Mouse (Mus musculus) ovary, postnatal 36 days (tissue): ENCODE results near the gene Specc1.

Experiments
- DNase-seq: peaks from one replicate; pipeline ENCODE4 v3.0.0; 2022; ENCODE audit warnings: low spot score, mixed read lengths

The Specc1 gene

DNA sequence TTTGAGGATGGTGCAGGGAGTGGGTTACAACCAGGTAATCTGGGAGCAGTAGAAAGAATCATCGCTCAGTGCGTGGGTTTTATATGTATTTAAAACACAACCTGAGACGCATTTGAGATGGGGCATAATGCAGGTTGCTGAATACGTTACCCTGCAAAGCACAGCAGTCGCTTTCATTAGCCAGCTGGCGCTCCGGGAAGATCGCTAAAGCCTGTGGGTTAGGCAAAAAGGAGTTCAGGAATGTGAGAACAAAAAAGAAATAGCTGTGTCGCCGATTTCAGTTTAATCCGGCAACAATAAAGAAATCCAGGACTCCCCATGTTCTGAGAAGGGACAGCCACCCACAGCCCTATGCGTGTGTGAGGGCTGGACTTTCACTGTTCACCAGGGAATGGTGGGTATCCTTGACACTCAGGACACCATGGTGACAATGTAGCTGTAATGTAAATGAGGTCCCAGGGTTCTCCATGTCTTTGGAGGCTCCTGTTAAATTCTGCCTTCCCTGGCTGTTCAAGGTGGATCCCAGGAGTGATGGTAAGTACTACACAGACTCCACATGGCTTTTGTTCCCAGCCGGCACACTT, 58.6 kb downstream of the Specc1 start:
- no peak for DNase-seq

DNA sequence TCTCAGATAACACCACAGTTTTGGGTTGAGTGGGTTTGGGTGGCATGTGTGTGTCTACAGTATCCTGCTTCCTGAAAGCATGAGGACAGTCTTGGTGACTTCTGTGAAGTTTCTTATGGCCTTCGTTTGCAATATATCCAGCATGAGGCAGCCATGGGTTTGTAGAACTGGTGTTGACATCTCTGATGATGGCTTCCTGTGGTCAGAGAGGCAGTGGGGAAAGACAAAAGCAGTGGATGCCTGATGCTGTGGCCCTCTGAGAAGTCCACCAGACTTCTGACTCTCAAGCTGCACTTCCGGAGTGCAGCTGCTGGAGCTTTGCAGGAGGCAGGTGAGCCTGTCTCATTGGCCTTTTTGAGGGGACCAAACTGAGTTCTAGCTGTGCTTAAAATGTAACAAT, 60.4 kb downstream of the Specc1 start:
- no peak for DNase-seq

DNA sequence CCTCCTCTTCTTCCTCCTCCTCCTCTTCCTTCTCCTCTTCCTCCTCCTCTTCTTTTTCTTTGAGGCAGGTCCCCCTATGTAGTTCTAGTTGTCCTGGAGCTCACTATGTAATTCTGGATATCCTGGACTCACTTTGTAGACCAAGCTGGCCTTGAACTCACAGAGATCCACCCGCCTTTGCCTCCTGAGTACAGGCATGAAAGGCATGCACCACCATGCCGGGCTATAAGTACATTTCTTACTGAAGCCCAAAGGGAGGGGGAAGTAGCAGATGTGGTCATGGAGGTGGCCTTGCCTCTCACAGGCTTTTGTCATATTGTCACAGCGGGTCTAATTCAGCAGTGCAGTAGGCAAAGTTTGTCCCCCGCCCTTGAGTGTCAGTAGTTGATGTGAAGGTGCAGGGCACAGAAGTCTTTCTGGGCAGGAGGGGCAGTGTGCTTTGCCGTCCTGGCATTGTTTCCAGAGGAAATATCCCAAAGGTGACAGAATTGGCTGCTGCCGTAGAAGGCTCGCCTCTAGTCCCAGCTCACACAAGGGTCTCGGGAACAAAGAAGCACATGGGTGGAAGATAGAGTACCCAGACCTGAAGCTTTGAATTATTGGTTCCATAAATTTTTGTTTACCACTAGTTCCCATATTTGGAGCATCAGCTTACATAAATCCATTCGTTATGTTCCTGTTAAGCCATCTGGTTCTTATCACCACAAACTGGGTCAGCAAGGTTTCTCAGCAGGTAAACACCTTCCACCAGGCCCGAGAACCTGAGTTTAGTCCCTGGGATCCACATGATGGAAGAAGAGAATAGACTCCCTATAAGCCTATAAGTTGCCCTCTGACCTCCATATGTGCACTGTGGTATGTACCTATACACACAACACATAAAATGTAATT, 62.0 kb downstream of the Specc1 start:
- DNase-seq = no peak

DNA sequence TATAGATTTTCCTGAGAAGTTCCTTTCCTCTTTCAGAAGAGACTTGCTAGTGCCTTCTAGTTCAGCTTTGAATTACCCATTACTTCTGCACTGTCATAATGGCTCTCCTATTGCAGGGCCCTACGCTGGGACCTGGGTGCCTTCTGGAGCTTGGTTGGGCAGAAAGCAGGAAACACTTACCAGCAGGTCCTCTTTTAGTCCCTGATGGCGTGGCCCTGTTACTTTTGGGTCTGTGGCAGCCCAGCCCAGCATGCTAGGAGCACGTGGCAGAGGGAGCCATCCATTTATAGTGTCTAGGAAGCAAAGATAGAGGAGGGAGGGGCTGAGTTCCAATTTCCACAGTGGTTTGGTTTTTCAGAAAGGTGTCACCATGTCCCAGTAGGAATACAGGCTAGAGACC, 63.3 kb downstream of the Specc1 start:
- no peak for DNase-seq

DNA sequence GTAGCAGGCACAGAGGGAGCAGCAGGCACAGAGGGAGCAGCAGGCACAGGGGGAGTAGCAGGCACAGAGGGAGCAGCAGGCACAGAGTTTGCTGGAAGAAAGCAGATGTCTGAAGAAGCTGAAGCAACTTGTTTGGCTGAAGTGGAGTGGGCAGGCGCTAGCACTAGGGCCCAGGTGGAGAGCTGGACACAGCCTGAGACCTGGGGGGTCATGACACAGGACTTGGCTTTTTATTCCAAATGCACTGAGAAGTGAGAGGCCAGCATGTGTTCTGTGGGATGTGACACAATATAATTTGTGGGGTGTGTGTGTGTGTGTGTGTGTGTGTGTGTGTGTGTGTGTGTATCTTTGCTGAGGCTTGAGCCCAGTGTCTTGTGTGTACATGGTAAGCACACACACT, 64.3 kb downstream of the Specc1 start:
- DNase-seq = no peak

DNA sequence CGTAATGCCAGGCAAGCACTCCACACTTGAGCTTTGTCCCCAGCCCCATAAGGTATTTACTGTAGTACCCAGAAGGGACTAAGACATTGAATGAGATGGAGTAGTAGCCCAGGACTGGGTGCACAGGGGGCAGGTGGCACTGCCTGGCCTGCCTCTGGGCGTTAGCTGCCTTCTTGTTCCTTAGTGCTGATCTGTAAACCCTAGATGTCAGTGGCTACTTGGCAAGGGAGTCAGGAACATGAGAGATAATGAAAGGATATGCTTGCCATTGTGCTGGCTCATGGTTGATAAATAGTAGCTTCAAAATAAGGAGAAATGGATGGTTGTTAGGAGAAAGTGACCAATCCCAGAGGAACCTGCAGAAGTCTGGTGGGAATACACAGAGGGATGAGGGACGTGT, 65.5 kb downstream of the Specc1 start:
- no peak for DNase-seq

DNA sequence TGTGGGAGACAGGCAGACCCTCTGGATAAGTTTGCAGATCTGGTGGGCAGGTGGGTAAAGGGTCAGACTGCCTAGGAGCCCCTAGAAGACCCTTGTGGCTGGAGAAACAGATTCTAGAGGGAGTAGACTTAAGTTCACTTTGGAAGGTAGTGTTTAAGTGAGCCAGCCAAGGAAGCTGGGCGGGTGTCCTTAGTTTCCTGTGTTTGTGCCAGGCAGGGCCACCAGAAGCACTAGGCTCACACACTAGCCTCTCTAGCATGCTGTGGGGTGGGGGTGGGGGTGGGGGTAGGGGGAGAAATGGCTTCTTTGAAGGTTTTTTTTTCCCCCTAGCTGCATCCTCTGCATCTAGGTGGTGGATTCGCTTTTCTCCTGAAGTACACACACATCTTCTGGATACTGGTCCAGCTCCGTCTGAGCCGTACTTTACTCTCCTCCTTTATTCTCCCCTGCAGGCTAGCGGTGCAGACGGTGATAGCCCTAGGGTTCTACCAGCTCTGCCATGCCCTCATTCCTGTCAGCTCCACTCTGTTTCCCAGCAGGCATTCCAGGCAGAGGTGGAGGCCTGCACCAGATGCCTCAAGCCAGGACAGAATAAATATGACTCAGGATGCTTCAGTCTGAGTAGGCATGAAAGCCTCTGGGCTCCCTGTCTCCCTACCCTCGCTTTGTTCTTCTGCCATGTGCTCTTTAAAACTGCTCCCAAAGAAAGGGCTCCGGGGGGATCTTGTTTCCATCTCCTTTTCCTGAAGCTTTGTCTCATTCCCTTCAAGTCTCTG, 66.3 kb downstream of the Specc1 start:
- no peak for DNase-seq

DNA sequence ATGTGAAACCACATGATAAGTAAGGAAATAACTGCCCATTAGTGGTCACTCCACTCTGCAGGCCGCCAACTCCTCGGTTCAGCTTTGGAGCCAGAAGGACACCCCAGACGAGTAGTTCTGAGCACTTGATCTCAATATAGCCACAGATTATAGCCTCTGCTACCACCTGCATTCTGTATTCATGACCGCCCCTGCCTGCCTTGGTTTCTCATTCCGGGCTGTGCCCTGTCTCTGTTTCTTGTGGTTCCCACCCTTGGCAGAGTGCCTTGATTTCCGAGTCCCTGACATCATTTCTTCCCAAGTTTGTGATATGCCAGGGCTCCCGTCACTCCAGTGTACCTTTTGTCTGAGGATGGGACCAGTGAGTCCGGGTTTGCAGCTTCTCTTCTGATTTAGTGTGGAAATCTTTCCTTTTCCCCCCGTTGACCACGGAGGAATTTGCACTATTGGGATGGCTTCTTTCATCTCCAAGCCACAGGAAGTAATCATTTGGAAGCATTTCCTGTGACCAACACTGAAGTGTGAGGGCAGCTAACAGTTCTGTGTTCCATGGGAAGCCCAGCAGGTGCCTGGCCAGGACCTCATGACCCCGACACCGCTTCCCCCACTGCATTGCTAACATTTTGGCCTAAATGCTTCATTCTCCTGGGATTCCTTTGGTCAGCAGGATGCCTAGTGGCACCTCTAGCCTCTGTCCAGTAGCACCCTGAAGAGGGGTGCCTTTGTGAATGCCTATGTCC, 67.1 kb downstream of the Specc1 start:
- no peak for DNase-seq

DNA sequence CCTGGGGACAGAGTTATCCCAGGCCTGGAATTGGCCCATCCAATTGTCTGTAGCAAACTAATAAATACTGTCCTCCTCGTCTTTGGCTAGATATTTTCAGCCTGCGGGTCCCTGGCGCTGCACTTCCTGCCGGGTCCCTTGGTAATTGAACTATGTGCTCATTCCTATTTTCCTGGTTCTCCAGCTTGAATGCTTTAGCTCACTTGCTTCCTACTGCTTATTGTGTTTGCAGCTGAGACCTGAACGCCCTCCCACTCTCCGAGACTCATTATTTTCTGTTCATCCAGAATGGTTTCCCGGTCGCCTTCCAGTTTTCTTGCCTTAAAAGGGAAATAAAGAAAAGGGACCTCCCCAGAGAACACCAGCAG, 67.7 kb downstream of the Specc1 start:
- DNase-seq = no peak

DNA sequence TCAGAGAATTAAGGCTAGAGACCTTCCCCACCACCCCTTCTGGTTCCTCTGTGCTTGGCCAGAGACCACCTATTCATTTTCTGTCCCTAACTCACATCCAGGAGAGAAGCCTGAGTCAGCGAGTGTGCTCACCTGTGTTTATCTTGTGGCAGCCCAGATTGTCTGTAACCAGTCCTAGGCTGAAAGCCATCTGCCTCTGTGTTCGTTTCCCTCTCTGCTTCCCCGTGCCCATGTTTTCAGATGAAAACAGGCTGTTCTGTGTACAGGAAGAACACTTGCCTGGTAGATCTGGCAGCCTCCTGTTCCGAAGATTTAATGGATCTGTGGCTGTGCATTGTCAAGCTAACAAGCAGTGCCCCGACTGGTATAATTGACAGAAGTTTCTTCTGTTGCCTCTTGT, 68.4 kb downstream of the Specc1 start:
- no peak for DNase-seq

DNA sequence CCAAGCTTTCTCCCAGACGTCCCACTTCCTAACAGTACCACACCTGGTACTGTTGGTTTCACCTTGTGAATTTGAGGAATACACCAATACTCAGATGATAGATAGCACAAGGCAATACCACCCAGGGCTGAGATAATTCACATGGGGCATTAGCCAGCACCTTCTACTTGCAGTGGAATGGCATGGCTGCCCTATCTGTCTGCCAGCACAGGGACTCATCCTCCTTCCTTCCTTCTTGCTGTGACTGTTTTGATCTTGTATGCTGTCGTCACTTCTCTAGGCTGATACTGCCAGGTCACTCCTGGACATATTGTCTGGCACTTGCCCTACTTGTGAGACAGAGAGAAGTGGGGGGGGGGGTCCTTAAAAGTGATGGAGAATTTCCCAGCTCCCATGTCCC, 69.2 kb downstream of the Specc1 start:
- DNase-seq = no peak

DNA sequence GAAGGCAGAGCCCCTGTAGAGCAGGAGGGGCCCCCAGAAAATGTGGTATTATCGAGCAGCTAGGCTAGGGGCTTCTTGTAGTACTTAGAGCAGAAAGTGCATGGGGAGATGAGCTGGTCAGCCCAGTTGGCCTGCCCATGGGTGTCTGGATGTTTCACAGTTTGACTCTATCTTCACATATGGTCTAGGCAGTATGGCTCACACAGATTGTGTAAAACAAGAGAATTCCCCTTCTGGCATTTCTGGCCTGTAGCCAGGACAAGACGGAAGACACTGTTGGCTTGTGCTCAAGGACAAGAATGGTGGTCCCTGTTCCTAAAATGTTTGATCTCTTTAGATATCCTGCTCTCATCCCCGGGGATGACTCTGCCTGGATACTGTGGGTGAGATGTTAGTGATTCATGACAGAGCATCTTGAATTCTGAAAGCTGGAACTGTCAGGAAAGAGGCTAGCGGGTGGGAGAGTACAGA, 69.8 kb downstream of the Specc1 start:
- no peak for DNase-seq

DNA sequence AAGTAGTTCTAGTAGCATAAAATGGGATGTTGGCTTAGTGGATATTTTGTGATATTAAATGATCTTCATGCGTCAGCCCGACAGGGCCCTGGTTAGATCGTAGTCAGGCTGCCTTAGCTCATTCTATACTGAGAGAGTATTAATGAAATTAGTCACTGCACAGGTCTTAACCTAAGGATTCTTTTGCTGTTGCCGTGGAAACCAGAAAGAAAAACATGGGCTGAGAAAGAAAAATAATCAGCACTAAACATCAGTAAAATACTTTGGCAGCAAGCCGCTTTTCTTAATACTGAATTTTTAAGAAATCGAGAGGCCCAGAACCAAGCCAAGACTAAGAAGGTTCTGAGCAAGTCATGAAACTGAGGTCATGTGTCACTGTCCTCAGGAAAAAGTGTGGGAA, 70.7 kb downstream of the Specc1 start:
- DNase-seq = no peak

DNA sequence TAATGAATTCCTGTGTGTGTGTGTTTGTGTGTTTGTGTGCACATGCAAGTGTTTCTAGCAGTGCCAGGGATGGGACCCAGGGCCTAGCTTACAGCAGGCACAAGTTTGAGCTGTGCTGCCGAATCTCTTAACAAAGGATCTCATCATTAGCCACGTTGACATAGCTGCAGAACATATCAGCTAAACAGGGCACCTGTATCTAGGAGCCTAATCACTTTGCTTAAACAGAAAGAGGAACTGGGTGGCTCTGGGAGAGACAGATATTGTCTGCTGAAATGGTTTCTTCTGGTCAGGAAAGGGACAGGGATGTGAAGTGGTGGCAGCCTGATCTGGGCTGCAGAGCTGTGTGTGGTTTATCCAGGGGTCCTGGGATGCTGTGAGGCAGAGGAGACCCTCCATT, 71.1 kb downstream of the Specc1 start:
- DNase-seq = no peak

DNA sequence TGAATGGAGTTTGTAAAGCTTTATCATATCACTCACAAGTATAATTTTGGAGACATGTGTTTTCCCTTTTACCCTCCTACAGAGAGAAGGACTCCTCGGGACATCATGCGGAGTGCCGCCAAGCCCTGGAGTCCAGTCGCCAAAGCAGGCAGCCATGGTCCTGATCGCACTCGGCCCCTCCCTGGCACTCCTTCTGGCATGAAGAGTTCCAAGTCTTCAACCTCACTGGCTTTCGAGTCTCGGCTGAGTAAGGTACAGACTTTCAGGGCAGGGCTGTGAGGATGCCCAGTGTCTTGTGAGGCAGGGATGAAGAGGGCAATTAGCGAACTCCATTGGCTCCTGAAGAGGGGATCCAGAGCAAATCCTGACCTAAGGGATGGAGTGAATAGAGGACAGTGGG, 72.6 kb downstream of the Specc1 start:
- DNase-seq = no peak

DNA sequence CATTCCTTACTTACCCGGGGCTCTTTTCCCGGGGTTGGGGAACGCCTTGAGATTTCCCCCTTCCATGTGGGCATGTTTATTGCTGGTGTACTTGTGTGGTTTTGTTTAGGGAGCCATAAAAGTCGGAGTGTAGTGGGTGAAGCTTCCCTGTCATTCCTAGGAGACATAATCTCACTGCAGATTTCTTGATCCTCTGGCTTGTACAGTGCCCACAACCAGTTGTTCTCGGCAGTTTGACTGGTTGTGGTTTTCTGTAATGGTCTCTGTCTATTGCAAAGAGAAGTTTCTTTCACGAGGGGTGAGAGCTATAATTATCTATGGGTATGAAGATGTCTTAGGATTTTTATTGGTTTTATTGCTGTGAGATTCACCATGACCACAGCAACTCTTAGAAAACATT, 78.0 kb downstream of the Specc1 start:
- no peak for DNase-seq

DNA sequence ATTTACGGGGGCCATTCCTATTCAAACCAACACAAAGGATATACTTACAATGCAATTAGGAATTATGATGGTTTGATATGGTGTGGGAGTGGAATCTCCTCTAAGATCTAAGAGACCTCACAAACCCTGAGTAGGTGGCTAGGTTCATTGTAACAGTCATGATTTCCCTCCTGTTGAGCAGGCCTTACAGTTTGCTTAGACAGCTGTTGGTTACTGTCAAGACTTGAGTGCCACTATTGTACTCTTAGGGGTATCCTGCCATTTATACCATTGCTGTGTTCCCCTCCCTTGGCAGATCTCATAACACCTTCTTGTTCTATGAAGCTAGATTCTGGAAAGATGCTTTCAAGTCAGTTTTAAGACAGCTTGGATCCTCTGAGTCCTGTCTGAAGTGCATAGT, 78.7 kb downstream of the Specc1 start:
- no peak for DNase-seq

DNA sequence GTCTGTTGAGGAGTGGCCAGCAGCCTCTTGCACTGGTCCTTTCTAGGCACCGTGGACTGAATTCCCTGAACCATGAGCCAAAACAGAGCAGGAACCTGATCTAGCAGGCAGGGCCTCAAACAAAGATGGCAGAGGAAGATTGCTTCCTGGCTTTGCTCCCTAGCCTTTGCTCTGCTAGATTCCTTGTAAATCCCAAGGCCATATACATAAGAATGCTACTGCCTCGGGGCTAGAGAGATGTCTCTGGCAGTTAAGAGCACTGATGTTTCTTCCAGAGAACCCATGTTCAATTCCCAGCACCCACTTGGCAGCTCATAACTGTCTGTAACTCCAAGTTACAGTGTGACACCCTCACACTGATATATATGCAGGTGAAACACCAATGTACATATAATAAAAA, 83.6 kb downstream of the Specc1 start:
- no peak for DNase-seq

DNA sequence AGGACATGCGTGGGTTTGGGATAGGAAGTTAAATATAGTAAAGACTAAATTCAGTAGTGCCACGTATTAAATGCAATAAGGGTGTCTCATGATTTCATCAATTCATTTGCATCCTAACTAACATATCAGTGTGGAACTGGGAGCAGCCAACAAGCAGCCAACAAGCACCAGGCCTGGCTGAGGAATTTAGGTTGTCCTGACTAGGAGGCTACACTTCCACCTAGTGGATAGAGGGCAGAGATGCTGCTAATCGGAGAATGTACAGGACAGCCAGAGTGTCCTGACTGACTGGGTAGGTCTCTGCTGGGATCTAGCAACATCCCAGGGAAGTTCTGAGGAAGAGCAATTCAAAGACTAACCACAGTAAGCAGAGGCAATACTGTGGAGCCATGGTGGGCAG, 88.1 kb downstream of the Specc1 start:
- DNase-seq = no peak

DNA sequence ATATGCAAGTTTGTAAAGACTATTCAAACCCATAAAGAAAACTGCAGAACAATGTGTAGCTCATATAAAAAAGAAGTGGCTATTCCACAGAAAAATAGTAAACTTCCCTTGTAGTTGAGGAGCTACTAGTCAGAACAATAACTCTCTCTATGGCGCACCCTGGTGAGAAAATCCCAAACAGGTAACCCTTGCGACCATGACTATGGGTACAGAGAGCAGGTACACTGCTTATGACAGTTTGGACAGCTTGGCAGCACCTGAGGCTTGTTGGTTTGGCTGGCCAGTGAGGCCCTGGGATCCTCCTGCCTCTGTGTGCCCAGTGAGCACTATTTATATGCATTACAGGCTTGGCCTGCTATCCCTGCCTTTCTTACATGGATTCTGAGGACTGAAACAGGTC, 89.4 kb downstream of the Specc1 start:
- no peak for DNase-seq

DNA sequence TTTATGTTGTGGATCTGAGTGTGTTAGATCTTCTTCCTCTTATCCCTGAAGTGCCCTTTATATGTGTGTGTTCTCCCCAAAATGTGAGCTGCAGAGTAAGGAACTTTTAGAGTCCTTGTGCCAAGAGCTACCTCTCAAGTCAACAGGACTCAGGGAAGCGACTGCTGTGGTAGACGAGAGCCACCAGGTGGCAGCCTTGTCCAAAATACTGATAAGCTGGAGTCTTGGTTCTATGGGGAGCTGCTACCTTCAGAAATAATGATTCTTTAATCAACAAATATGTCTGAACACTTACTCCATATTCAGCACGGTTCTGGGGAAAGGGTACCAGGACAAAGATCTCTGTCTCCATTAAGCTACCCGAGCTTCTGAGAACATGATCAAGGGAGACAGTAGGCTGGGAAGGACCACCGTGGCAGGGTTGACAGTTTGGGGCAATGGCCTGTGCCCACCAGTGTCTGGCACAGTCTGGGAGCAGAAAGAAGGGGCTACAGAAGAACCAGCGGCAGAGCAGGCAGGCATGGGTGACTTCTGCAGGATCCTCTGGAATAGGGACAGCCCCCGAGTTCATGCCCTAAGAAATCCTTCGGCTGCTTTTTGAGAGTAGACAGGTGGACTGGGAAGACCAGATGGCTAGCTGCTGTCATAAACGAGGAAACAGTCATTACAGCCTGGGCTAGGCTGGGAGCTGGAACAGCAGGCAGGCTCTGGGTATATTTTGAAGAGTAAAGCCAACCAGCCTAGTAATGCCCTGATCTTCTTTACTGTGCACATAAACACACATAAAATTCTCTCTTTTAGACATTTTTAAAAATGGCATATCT, 91.5 kb downstream of the Specc1 start:
- DNase-seq = peak; percentile 60
